Mouse (Mus musculus): ENCODE results near the gene Gm42517. TPM values are rescaled to one million over a fixed set of nuclear protein-coding genes. Genes with fewer than 3 reads are reported as not detected.

Gm42517 gene
- polyA plus RNA-seq, 1 experiment from 2014 or later, result 3.8 TPM

- H3K4me1 ChIP-seq (replicated peaks), result peaks cover 43% of the 10 kb centered on the region
- H3K9ac ChIP-seq, result peak overlapping the region; percentile 59
- H3K36me3 ChIP-seq, result no peaks in the 10 kb centered on the region
- under 1% methylated on average over 49 of the region's 49 CpGs for WGBS
- H3K4me2 ChIP-seq, result peak overlapping the region; percentile 94
- H3K27me3 ChIP-seq, result peaks cover 62% of the 10 kb centered on the region
- ATAC-seq (ENCODE audit: low FRiP score, low read depth), result peak; percentile 55
- no peaks in the 10 kb centered on the region for H3K9me3 ChIP-seq
- peak overlapping the region; percentile 66 for H3K4me3 ChIP-seq
- H3K27ac ChIP-seq (replicated peaks), result no peak overlapping the region; the same call in 1 of the 2 replicates
Observed at GRCm38 (mm10) chr5:108368851-108369621, 1.3 kb upstream of the Gm42517 start.

- H3K9me3 ChIP-seq, result no peaks in the 10 kb centered on the region
- H3K9ac ChIP-seq, result peak overlapping the region; percentile 59
- peak overlapping the region; percentile 94 for H3K4me2 ChIP-seq
- H3K4me3 ChIP-seq, result peak overlapping the region; percentile 66
- peaks cover 43% of the 10 kb centered on the region for H3K4me1 ChIP-seq (replicated peaks)
- 5% methylated on average over 6 of the region's 6 CpGs for WGBS
- H3K27me3 ChIP-seq, result peaks cover 67% of the 10 kb centered on the region
- H3K36me3 ChIP-seq, result no peaks in the 10 kb centered on the region
- ATAC-seq (ENCODE audit: low FRiP score, low read depth), result peak; percentile 21
- no peak overlapping the region; the same call in 1 of the 2 replicates for H3K27ac ChIP-seq (replicated peaks)
Observed at GRCm38 (mm10) chr5:108368446-108368845, 724 bp upstream of the Gm42517 start.

GRCm38 (mm10) chr5:108366984-108367841 lies 509 bp downstream of the Gm42517 start:
- ATAC-seq (ENCODE audit: low FRiP score, low read depth), result peak; percentile 47
- H3K4me1 ChIP-seq (replicated peaks), result peaks cover 43% of the 10 kb centered on the region

GRCm38 (mm10) chr5:108366328-108366983 lies 1.3 kb downstream of the Gm42517 start:
- peak; percentile 4; the same call in 1 of the 2 replicates for ATAC-seq (ENCODE audit: low FRiP score, low read depth)
- Histone ChIP-seq H3K27me3 (peaks cover 53% of the 10 kb centered on the region), H3K4me3 (peak overlapping the region; percentile 66)

More at GRCm38 (mm10) chr5:108366984-108367841, 509 bp downstream of the Gm42517 start:
- Histone ChIP-seq H3K36me3 (no peaks in the 10 kb centered on the region), H3K9me3 (no peaks in the 10 kb centered on the region), H3K4me3 (peak overlapping the region; percentile 66), H3K27ac (replicated peaks) (peak overlapping the region; percentile 33; the same call in 1 of the 2 replicates), H3K4me2 (peak overlapping the region; percentile 94), H3K27me3 (peaks cover 61% of the 10 kb centered on the region), H3K9ac (peak overlapping the region; percentile 59)
- 0% methylated on average over 68 of the region's 100 CpGs for WGBS

GRCm38 (mm10) chr5:108362330-108362729 lies 5.4 kb downstream of the Gm42517 start:
- Histone ChIP-seq H3K36me3 (no peaks in the 10 kb centered on the region), H3K9ac (no peak overlapping the region), H3K4me1 (replicated peaks) (peaks cover 20% of the 10 kb centered on the region), H3K27me3 (peaks cover 30% of the 10 kb centered on the region), H3K4me3 (no peak overlapping the region), H3K4me2 (no peak overlapping the region), H3K9me3 (no peaks in the 10 kb centered on the region), H3K27ac (replicated peaks) (no peak overlapping the region)
- no peak for ATAC-seq (ENCODE audit: low FRiP score, low read depth)
- WGBS, result 32% methylated on average over 3 of the region's 3 CpGs

More at GRCm38 (mm10) chr5:108366328-108366983, 1.3 kb downstream of the Gm42517 start:
- peaks cover 43% of the 10 kb centered on the region for H3K4me1 ChIP-seq (replicated peaks)
- H3K9me3 ChIP-seq, result no peaks in the 10 kb centered on the region
- H3K27ac ChIP-seq (replicated peaks), result no peak overlapping the region
- WGBS, result 3% methylated on average over 60 of the region's 60 CpGs
- H3K36me3 ChIP-seq, result no peaks in the 10 kb centered on the region
- peak overlapping the region; percentile 94 for H3K4me2 ChIP-seq
- peak overlapping the region; percentile 59 for H3K9ac ChIP-seq

- H3K4me3 ChIP-seq, result no peak overlapping the region
- H3K9ac ChIP-seq, result no peak overlapping the region
- H3K36me3 ChIP-seq, result no peaks in the 10 kb centered on the region
- no peak overlapping the region for H3K4me2 ChIP-seq
- no peaks in the 10 kb centered on the region for H3K9me3 ChIP-seq
- 85% methylated on average over 4 of the region's 4 CpGs for WGBS
- H3K27me3 ChIP-seq, result peaks cover 22% of the 10 kb centered on the region
- H3K27ac ChIP-seq (replicated peaks), result no peak overlapping the region
- H3K4me1 ChIP-seq (replicated peaks), result peaks cover 3% of the 10 kb centered on the region
- ATAC-seq (ENCODE audit: low FRiP score, low read depth), result no peak
Observed at GRCm38 (mm10) chr5:108360211-108360610, 7.5 kb downstream of the Gm42517 start.

- Histone ChIP-seq H3K36me3 (no peaks in the 10 kb centered on the region), H3K4me1 (replicated peaks) (no peaks in the 10 kb centered on the region), H3K4me3 (no peak overlapping the region), H3K9me3 (no peaks in the 10 kb centered on the region), H3K9ac (no peak overlapping the region), H3K27me3 (peaks cover 15% of the 10 kb centered on the region), H3K27ac (replicated peaks) (no peak overlapping the region), H3K4me2 (no peak overlapping the region)
- WGBS, result 89% methylated on average over 9 of the region's 9 CpGs
- ATAC-seq (ENCODE audit: low FRiP score, low read depth), result no peak
Observed at GRCm38 (mm10) chr5:108359491-108359890, 8.2 kb downstream of the Gm42517 start.

GRCm38 (mm10) chr5:108357862-108358261 lies 9.9 kb downstream of the Gm42517 start:
- Histone ChIP-seq H3K27ac (replicated peaks) (no peak overlapping the region), H3K4me3 (no peak overlapping the region), H3K27me3 (no peaks in the 10 kb centered on the region), H3K4me2 (no peak overlapping the region), H3K9ac (no peak overlapping the region), H3K36me3 (no peaks in the 10 kb centered on the region), H3K9me3 (no peaks in the 10 kb centered on the region), H3K4me1 (replicated peaks) (no peaks in the 10 kb centered on the region)
- 97% methylated on average over 1 of the region's 1 CpGs for WGBS
- no peak for ATAC-seq (ENCODE audit: low FRiP score, low read depth)

- H3K4me1 ChIP-seq (replicated peaks), result no peaks in the 10 kb centered on the region
- peaks cover 19% of the 10 kb centered on the region for H3K36me3 ChIP-seq
- no peak for ATAC-seq (ENCODE audit: low FRiP score, low read depth)
- no peaks in the 10 kb centered on the region for H3K9me3 ChIP-seq
- no peak overlapping the region for H3K4me2 ChIP-seq
- H3K4me3 ChIP-seq, result no peak overlapping the region
- no peak overlapping the region for H3K27ac ChIP-seq (replicated peaks)
- no peak overlapping the region for H3K9ac ChIP-seq
- no peaks in the 10 kb centered on the region for H3K27me3 ChIP-seq
- 88% methylated on average over 2 of the region's 2 CpGs for WGBS
Observed at GRCm38 (mm10) chr5:108354056-108354455, 13.7 kb downstream of the Gm42517 start.

- Histone ChIP-seq H3K36me3 (peaks cover 35% of the 10 kb centered on the region), H3K4me1 (replicated peaks) (no peaks in the 10 kb centered on the region), H3K9me3 (no peaks in the 10 kb centered on the region), H3K4me2 (no peak overlapping the region), H3K27me3 (no peaks in the 10 kb centered on the region), H3K9ac (no peak overlapping the region), H3K27ac (replicated peaks) (no peak overlapping the region), H3K4me3 (no peak overlapping the region)
- no peak for ATAC-seq (ENCODE audit: low FRiP score, low read depth)
- 92% methylated on average over 9 of the region's 9 CpGs for WGBS
Observed at GRCm38 (mm10) chr5:108349511-108350148, 18.1 kb downstream of the Gm42517 start.

GRCm38 (mm10) chr5:108347843-108348242 lies 19.9 kb downstream of the Gm42517 start:
- Histone ChIP-seq H3K4me2 (no peak overlapping the region), H3K4me3 (no peak overlapping the region), H3K27me3 (no peaks in the 10 kb centered on the region), H3K36me3 (peaks cover 38% of the 10 kb centered on the region), H3K27ac (replicated peaks) (no peak overlapping the region), H3K9ac (no peak overlapping the region), H3K4me1 (replicated peaks) (no peaks in the 10 kb centered on the region), H3K9me3 (no peaks in the 10 kb centered on the region)
- ATAC-seq (ENCODE audit: low FRiP score, low read depth), result no peak
- 86% methylated on average over 6 of the region's 6 CpGs for WGBS
